Mouse (Mus musculus) G1E (cell line): ENCODE results near the gene Fbxo36.

ENCODE experiments used
- CTCF ChIP-seq: IDR thresholded peaks from 2 replicates; pipeline ENCODE4 v1.5.1; 2012; ENCODE audit warnings: low read depth, low read length, inconsistent platforms, mixed read lengths
- GATA1 ChIP-seq: IDR thresholded peaks from 2 replicates; pipeline ENCODE4 v1.6.1; 2012; ENCODE audit warnings: borderline replicate concordance, low read length, inconsistent platforms, mixed read lengths
- TAL1 ChIP-seq: conservative IDR thresholded peaks from 2 replicates; pipeline ENCODE4 v1.6.1; 2012; ENCODE audit warnings: low read depth, low read length, inconsistent platforms, mixed read lengths

DNA sequence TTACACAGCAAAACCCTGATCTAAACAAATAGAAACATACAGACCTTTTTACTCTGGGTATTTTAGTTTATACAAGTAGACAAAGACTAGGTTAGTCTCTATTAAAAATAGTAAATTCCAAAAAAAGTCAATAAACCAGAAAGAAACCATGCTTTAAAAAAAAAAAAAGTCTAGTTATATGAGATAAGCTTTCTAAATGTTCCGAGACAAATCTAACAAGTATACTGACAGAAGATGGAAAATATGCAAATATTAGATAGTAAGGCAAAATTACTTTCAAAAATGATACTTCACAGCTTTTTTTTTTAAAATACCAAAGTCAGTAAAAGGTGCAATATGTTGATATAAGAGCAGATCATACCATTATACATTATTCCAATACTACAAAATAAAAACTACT, 22.0 kb upstream of the Fbxo36 start:
- TF ChIP-seq CTCF (no peak), TAL1 (no peak), GATA1 (no peak)
